Mouse (Mus musculus) MEL (cell line): ENCODE measurements around the gene Mast1. TPM values are rescaled to one million over a fixed set of nuclear protein-coding genes. Genes with fewer than 3 reads are reported as not detected.

Source experiments
- DNase-seq: peaks from one replicate; pipeline ENCODE4 v3.0.0; 2011; ENCODE audit warnings: low read depth, low spot score
- H3K27ac ChIP-seq: 2 replicates; pipeline ENCODE4 v1.5.1; 2012; ENCODE audit warnings: low read depth, mild to moderate bottlenecking, control low read depth, low read length, moderate library complexity; ENCODE audit not compliant: control insufficient read depth
- H3K27me3 ChIP-seq, 2 experiments: fragments of 150-350 bp in 1 of 2; sonication (generic) in 1 of 2; 2 replicates each; pipeline ENCODE4 v1.6.1; 2012; ENCODE audit warnings: low read length in 2 of 2, mild to moderate bottlenecking in 2 of 2, improper control_type of control experiment in 1 of 2, moderate library complexity in 1 of 2; ENCODE audit not compliant: insufficient read depth in 2 of 2, control insufficient read depth in 1 of 2
- H3K36me3 ChIP-seq, 2 experiments: 2 replicates each; pipeline ENCODE4 v1.6.1; 2012 to 2014; ENCODE audit warnings: low read length in 2 of 2, improper control_type of control experiment in 1 of 2, inconsistent platforms in 1 of 2, mild to moderate bottlenecking in 1 of 2; ENCODE audit not compliant: insufficient read depth in 2 of 2, control insufficient read depth in 1 of 2
- H3K4me1 ChIP-seq, 2 experiments: fragments of 150-350 bp in 1 of 2; sonication (generic) in 1 of 2; 2 replicates each; pipeline ENCODE4 v1.6.1; 2012; ENCODE audit warnings: low read length in 2 of 2, improper control_type of control experiment in 1 of 2, mild to moderate bottlenecking in 1 of 2; ENCODE audit not compliant: insufficient read depth in 2 of 2, control insufficient read depth in 1 of 2
- H3K4me3 ChIP-seq, 2 experiments: fragments of 150-350 bp in 1 of 2; sonication (generic) in 1 of 2; 2 replicates each; pipeline ENCODE4 v1.5.1; 2012; ENCODE audit warnings: low read depth in 2 of 2, low read length in 2 of 2, mild to moderate bottlenecking in 2 of 2, moderate library complexity in 2 of 2, control low read depth in 1 of 2, improper control_type of control experiment in 1 of 2; ENCODE audit not compliant: control insufficient read depth in 1 of 2, insufficient read depth in 1 of 2
- H3K79me2 ChIP-seq: 2 replicates; pipeline ENCODE4 v1.6.1; 2012; ENCODE audit warnings: mild to moderate bottlenecking, low read length, moderate library complexity; ENCODE audit not compliant: control insufficient read depth, poor library complexity, insufficient read depth
- H3K9ac ChIP-seq: 2 replicates; pipeline ENCODE4 v1.6.1; 2012; ENCODE audit warnings: low read depth, mild to moderate bottlenecking, control low read depth, low read length, moderate library complexity; ENCODE audit not compliant: control insufficient read depth, poor library complexity, severe bottlenecking
- H3K9me3 ChIP-seq: fragments of 150-350 bp; sonication (generic); replicated peaks from 2 replicates; pipeline ENCODE4 v1.6.1; 2012; ENCODE audit warnings: mild to moderate bottlenecking, low read length, improper control_type of control experiment, moderate library complexity; ENCODE audit not compliant: insufficient read depth
- BHLHE40 ChIP-seq: IDR thresholded peaks from 2 replicates; pipeline ENCODE4 v1.6.1; 2012; ENCODE audit warnings: low read depth, mild to moderate bottlenecking, inconsistent platforms, low read length, improper control_type of control experiment, borderline replicate concordance
- CHD2 ChIP-seq: IDR thresholded peaks from 2 replicates; pipeline ENCODE4 v1.6.1; 2011; ENCODE audit warnings: low read length, improper control_type of control experiment
- E2F4 ChIP-seq: IDR thresholded peaks from 2 replicates; pipeline ENCODE4 v1.6.1; 2011; ENCODE audit warnings: low read depth, low read length, improper control_type of control experiment, borderline replicate concordance
- ELF1 ChIP-seq: IDR thresholded peaks from 2 replicates; pipeline ENCODE4 v1.6.1; 2014; ENCODE audit warnings: low read depth, mild to moderate bottlenecking, inconsistent platforms, low read length, improper control_type of control experiment, moderate library complexity
- EP300 ChIP-seq, 2 experiments: IDR thresholded peaks; 2 replicates each; pipeline ENCODE4 v1.6.1; 2011; ENCODE audit warnings: improper control_type of control experiment in 2 of 2, low read length in 2 of 2, low read depth in 1 of 2, mild to moderate bottlenecking in 1 of 2
- JUND ChIP-seq: IDR thresholded peaks from 2 replicates; pipeline ENCODE4 v1.6.1; 2011; ENCODE audit warnings: low read depth, mild to moderate bottlenecking, improper control_type of control experiment, low read length
- MAX ChIP-seq: IDR thresholded peaks from 2 replicates; pipeline ENCODE4 v1.6.1; 2011; ENCODE audit warnings: low read length, improper control_type of control experiment
- MXI1 ChIP-seq: IDR thresholded peaks from 2 replicates; pipeline ENCODE4 v1.6.1; 2011; ENCODE audit warnings: mild to moderate bottlenecking, low read depth, low read length, improper control_type of control experiment
- MYB ChIP-seq: IDR thresholded peaks from 2 replicates; pipeline ENCODE4 v1.6.1; 2011; ENCODE audit warnings: mild to moderate bottlenecking, low read depth, low read length, improper control_type of control experiment
- NELFE ChIP-seq: IDR thresholded peaks from 2 replicates; pipeline ENCODE4 v1.6.1; 2011; ENCODE audit warnings: low read depth, low read length, improper control_type of control experiment
- NRF1 ChIP-seq: IDR thresholded peaks from 2 replicates; pipeline ENCODE4 v1.6.1; 2014; ENCODE audit warnings: low read depth, mild to moderate bottlenecking, inconsistent platforms, low read length, improper control_type of control experiment, moderate library complexity; ENCODE audit not compliant: poor library complexity, insufficient read depth, severe bottlenecking
- POLR2A ChIP-seq, 2 experiments: IDR thresholded peaks; 2 replicates each; pipeline ENCODE4 v1.6.1; 2011 to 2012; ENCODE audit warnings: low read length in 2 of 2, mild to moderate bottlenecking in 2 of 2, control low read depth in 1 of 2, improper control_type of control experiment in 1 of 2, low read depth in 1 of 2, moderate library complexity in 1 of 2; ENCODE audit not compliant: control insufficient read depth in 1 of 2, insufficient read depth in 1 of 2, poor library complexity in 1 of 2
- POLR2AphosphoS2 ChIP-seq: IDR thresholded peaks from 2 replicates; pipeline ENCODE4 v1.6.1; 2011; ENCODE audit warnings: low read length, improper control_type of control experiment
- POLR2AphosphoS5 ChIP-seq: IDR thresholded peaks from 2 replicates; pipeline ENCODE4 v1.6.1; 2012; ENCODE audit warnings: low read depth, borderline replicate concordance, mild to moderate bottlenecking, inconsistent platforms, low read length, moderate library complexity, mixed read lengths
- RCOR1 ChIP-seq: IDR thresholded peaks from 2 replicates; pipeline ENCODE4 v1.6.1; 2012; ENCODE audit warnings: low read depth, mild to moderate bottlenecking, inconsistent platforms, low read length, improper control_type of control experiment
- SIN3A ChIP-seq: IDR thresholded peaks from 2 replicates; pipeline ENCODE4 v1.6.1; 2012; ENCODE audit warnings: low read length, improper control_type of control experiment, inconsistent platforms
- SMC3 ChIP-seq: IDR thresholded peaks from 2 replicates; pipeline ENCODE4 v1.6.1; 2011; ENCODE audit warnings: low read depth, low read length, improper control_type of control experiment
- TAL1 ChIP-seq: IDR thresholded peaks from 2 replicates; pipeline ENCODE4 v1.6.1; 2012; ENCODE audit warnings: mild to moderate bottlenecking, inconsistent platforms, low read length, moderate library complexity, mixed read lengths
- TBP ChIP-seq: IDR thresholded peaks from 2 replicates; pipeline ENCODE4 v1.8.0; 2011; ENCODE audit warnings: low read depth, low read length, improper control_type of control experiment
- TCF12 ChIP-seq: IDR thresholded peaks from 2 replicates; pipeline ENCODE4 v1.6.1; 2014; ENCODE audit warnings: low read depth, mild to moderate bottlenecking, inconsistent platforms, low read length, improper control_type of control experiment, moderate library complexity
- USF1 ChIP-seq: IDR thresholded peaks from 2 replicates; pipeline ENCODE4 v1.6.1; 2014; ENCODE audit warnings: low read depth, mild to moderate bottlenecking, inconsistent platforms, low read length, improper control_type of control experiment, moderate library complexity
- USF2 ChIP-seq, 2 experiments: IDR thresholded peaks; 2 replicates each; pipeline ENCODE4 v1.6.1; 2011 to 2012; ENCODE audit warnings: improper control_type of control experiment in 2 of 2, low read length in 2 of 2, borderline replicate concordance in 1 of 2, inconsistent platforms in 1 of 2, low read depth in 1 of 2, mild to moderate bottlenecking in 1 of 2; ENCODE audit not compliant: insufficient read depth in 1 of 2
- ZC3H11A ChIP-seq: IDR thresholded peaks from 2 replicates; pipeline ENCODE4 v1.6.1; 2012; ENCODE audit warnings: low read depth, mild to moderate bottlenecking, inconsistent platforms, low read length, improper control_type of control experiment
- ZKSCAN1 ChIP-seq: IDR thresholded peaks from 2 replicates; pipeline ENCODE4 v1.6.1; 2012; ENCODE audit warnings: low read depth, mild to moderate bottlenecking, inconsistent platforms, low read length, improper control_type of control experiment, moderate library complexity
- ZNF384 ChIP-seq: IDR thresholded peaks from 2 replicates; pipeline ENCODE4 v1.6.1; 2012; ENCODE audit warnings: low read depth, mild to moderate bottlenecking, inconsistent platforms, low read length, improper control_type of control experiment
- polyA plus RNA-seq, 2 experiments: library from polyadenylated mRNA; stranded (reverse) in 1 of 2; unstranded in 1 of 2; fragments of >175 nt in 1 of 2; fragments of >200 nt in 1 of 2; gene quantifications; 2 replicates each; pipeline versions ENCODE4 v1.2.1 to v1.2.4; 2012; ENCODE audit warnings: low replicate concordance in 2 of 2, low read depth in 1 of 2; ENCODE audit not compliant: insufficient read length in 2 of 2, insufficient read depth in 1 of 2, missing spikeins in 1 of 2
- total RNA-seq: library from RNA; depleted of rRNA; stranded (reverse); fragments of 300-350 nt; gene quantifications from 2 replicates; pipeline ENCODE4 v1.2.3, GENCODE M21; 2012

Gene Mast1
- total and polyA plus RNA-seq, 3 experiments = 0.77 to 4.5 TPM; not detected in 1

- TF ChIP-seq NELFE = no peak
Measured at GRCm38 (mm10) chr8:84982499-84983011, 45.4 kb upstream of the Mast1 start (continued).

DNA sequence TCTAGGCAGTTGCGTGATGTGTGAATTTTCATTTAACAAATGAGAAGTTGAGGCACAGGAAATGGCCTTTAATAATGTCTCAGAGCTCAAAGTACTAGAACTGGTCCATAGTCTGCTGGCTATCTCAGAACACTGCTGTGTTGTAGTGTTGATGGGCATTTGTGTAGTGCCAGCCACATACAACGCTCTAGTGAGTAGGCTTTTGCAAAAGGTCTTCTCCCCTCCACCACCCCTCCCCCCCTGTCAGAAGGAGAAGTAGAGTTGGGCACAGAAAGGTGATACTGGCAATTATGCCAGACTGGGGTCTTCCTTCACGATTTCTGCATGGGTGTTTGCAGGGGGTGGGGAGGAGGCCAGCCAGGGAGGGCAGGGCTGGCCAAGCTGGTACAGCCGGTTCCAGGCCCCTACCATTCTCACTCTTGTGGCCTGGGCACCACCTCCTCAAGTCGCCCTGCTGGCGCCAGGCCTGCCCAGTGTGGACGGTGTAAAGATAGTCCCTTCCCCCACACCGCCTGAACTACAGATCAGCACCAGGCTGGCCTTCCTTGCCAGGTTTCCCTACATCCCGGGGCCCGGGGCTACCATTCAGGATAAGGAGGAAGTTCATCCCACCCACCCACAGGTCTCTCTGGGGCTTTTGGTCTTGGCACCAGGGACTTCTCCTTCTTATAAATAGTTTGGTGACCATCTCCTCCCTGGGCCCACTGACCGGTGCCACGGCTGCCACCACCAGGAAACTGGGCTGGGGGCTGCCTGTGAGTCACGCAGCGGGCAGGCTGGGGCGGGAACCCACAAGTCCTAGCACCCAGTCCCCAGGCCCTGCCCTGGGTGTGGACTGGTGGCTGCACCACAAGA is 44.7 kb upstream of the Mast1 start:
- H3K27ac ChIP-seq = peak overlapping the region; percentile 99
- H3K36me3 ChIP-seq = peaks cover 0 to 43% of the 10 kb centered on the region in 2 experiments; a peak in 2 of 4 replicates
- peaks cover 11 to 59% of the 10 kb centered on the region in 2 experiments for H3K4me1 ChIP-seq
- H3K27me3 ChIP-seq = no peaks in the 10 kb centered on the region
- H3K9ac ChIP-seq = peak overlapping the region; percentile 83
- 0 out of 4 replicates have a peak, but pooled peaks of 1 of the 2 experiments have one; percentile 8 for TF ChIP-seq EP300 (IDR thresholded peaks at IDR 0.05; ENCODE audit: low read depth in 1 of 2, low read length in 2 of 2)
- peak; percentile 24 for TF ChIP-seq CHD2
- no peak for TF ChIP-seq ZKSCAN1
- H3K9me3 ChIP-seq = no peaks in the 10 kb centered on the region
- peaks cover 23% of the 10 kb centered on the region for H3K79me2 ChIP-seq
- H3K4me3 ChIP-seq = peak overlapping the region in 1 of 2 experiments; percentile 4; a peak in 2 of 4 replicates
- DNase-seq = peak; percentile 51

GRCm38 (mm10) chr8:84980622-84981358 is 43.6 kb upstream of the Mast1 start:
- Histone ChIP-seq H3K4me3 (peak overlapping the region; percentile 52 to 64), H3K4me1 (peaks cover 11 to 55% of the 10 kb centered on the region in 2 experiments)
- no peak for TF ChIP-seq ZNF384
- peak; percentile 83 for TF ChIP-seq MXI1
- no peak for TF ChIP-seq MYB
- TF ChIP-seq ZKSCAN1 = no peak
- TF ChIP-seq USF2 (IDR thresholded peaks at IDR 0.05; ENCODE audit: borderline replicate concordance in 1 of 2, insufficient read depth in 1 of 2, low read depth in 1 of 2, low read length in 2 of 2) = no peak
- peak; percentile 64 for TF ChIP-seq TBP
- TF ChIP-seq MAX = peak; percentile 24; the same call in 1 of the 2 replicates
- no peak for TF ChIP-seq BHLHE40
- no peak; the same call in 1 of the 2 replicates for TF ChIP-seq ZC3H11A
- TF ChIP-seq RCOR1 = peak; percentile 35; the same call in 1 of the 2 replicates
- no peak for TF ChIP-seq JUND
- TF ChIP-seq USF1 = no peak
- TF ChIP-seq ELF1 = peak; percentile 2; the same call in 1 of the 2 replicates
- peak in 1 of 2 experiments; percentile 54; a peak in 2 of 4 replicates for TF ChIP-seq POLR2A (IDR thresholded peaks at IDR 0.05; ENCODE audit: control insufficient read depth in 1 of 2, insufficient read depth in 1 of 2, low read depth in 1 of 2, low read length in 2 of 2, poor library complexity in 1 of 2)
- TF ChIP-seq TCF12 = peak; percentile 40; the same call in 1 of the 2 replicates
- peak; percentile 64 for TF ChIP-seq SIN3A
- TF ChIP-seq SMC3 = no peak
- no peak for TF ChIP-seq E2F4
- no peak for TF ChIP-seq TAL1
- TF ChIP-seq CHD2 = peak; percentile 62
- no peak for TF ChIP-seq POLR2AphosphoS5
- TF ChIP-seq POLR2AphosphoS2 = no peak
- TF ChIP-seq NELFE = peak; percentile 39; the same call in 1 of the 2 replicates
- TF ChIP-seq NRF1 = no peak

More at GRCm38 (mm10) chr8:84980622-84981358, 43.6 kb upstream of the Mast1 start:
- Histone ChIP-seq H3K27ac (peak overlapping the region; percentile 99), H3K36me3 (peaks cover 0 to 42% of the 10 kb centered on the region in 2 experiments; a peak in 2 of 4 replicates), H3K79me2 (peaks cover 28% of the 10 kb centered on the region), H3K27me3 (no peaks in the 10 kb centered on the region), H3K9ac (peak overlapping the region; percentile 83), H3K9me3 (no peaks in the 10 kb centered on the region)
- peak; percentile 91 for DNase-seq
